Mouse (Mus musculus) stomach, adult 2 months (tissue): ENCODE data around the gene Pde5a. TPM values are rescaled to one million over a fixed set of nuclear protein-coding genes. Genes with fewer than 3 reads are reported as not detected.

Source experiments
- polyA plus RNA-seq: library from polyadenylated mRNA; depleted of rRNA; stranded (reverse); fragments of >200 nt; gene quantifications from 2 replicates; pipeline ENCODE4 v1.2.3, GENCODE M21; 2012; rRNA removed

Pde5a gene
- 2.1 and 2.7 TPM in 2 replicates for polyA plus RNA-seq

GRCm38 (mm10) chr3:122728852-122729600 is at the start of gene Pde5a:
TSS of gene Pde5a (plus strand) at chr3:122728947.

GRCm38 (mm10) chr3:122894772-122895171 is 166.0 kb downstream of the Pde5a start, which contains the start of gene Fabp2:
TSS of gene Fabp2 (plus strand) at chr3:122895072.

Other genes starting within 250 kb of the Pde5a start
- gene Fnbp1l, start 109.2 kb upstream of the Pde5a start, polyA plus RNA-seq, result 1.7 and 3.1 TPM in 2 replicates
- 0.17 and 0.85 TPM in 2 replicates for gene Fabp2, start 166.1 kb downstream of the Pde5a start, polyA plus RNA-seq
- gene Gm10959, start 190.4 kb downstream of the Pde5a start, polyA plus RNA-seq, result not detected in 2 replicates
- 49.3 and 57.3 TPM in 2 replicates for gene 1810037I17Rik, start 195.3 kb downstream of the Pde5a start, polyA plus RNA-seq